Mouse (Mus musculus) adipocyte (in vitro differentiated cells): ENCODE data around the gene Tmem145.
"Not testable (repeated sequence)": the region's sequence is repeated elsewhere in the genome, so short reads cannot be mapped to it uniquely, and the experiment has no call there.

Source experiments
- DNase-seq: peaks from one replicate; pipeline ENCODE4 v3.0.0-alpha.2; 2016; ENCODE audit warnings: low spot score

The Tmem145 gene

DNA sequence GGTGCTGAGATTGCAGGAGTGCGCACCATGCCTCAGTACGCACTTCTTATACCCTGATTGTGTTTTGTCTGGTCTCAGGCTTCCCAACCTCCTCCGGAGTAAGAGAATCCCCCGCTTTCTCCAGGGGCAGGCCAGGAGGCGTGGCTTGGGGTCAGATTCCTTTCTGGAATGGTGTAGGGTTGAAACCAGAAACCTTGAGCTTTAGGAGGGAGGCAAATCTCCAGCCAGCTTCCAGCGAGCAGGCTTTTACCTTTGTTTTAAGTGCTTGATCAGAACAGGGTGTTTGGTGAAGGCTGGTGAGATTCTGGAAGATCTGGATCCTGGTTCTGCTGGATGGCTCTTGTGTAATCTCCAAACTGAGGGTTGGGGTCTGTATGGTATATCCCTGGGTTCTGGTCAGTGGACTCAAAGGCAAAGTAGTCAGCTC is 16.2 kb downstream of the Tmem145 start:
- peak; percentile 41 for DNase-seq

DNA sequence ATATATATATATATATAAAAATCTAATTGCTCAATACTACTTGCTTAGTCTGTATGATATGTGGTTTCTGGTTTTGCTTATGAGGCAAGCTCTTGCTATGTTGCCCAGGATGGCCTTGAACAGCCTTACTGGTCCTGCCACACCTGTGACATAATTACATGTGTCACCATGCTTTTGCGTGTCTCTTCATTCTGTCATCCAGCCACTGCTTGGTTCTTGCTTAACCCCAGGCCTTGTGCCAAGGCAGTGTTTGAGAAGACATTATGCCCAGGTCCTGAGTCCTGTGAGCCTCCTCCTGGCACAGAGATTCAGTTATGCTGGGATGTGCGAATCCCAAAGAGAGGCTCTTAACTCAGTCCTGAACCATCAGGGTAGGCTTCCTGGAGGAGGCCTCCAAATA is 17.3 kb downstream of the Tmem145 start:
- DNase-seq = peak; percentile 68

GRCm38 (mm10) chr7:25325431-25325830 is 19.5 kb downstream of the Tmem145 start:
- DNase-seq = not testable (repeated sequence)

DNA sequence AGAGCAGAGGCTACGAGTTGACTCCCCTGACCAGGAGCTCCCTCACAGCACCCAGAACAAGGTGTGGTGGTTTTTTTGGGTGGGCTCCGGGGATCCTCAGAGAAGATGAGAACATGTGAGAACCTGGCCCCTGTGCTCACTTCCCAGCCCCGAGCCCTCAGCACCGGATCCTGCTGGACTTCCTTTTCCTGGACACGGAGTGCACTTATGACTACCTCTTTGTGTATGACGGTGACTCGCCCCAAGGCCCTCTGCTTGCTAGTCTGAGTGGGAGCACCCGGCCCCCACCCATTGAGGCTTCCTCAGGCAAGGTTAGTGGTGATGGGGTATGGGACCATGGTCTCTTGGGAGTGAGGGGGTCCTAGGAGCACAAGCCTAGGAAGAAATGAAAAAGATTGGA is 20.3 kb downstream of the Tmem145 start:
- DNase-seq = no peak

DNA sequence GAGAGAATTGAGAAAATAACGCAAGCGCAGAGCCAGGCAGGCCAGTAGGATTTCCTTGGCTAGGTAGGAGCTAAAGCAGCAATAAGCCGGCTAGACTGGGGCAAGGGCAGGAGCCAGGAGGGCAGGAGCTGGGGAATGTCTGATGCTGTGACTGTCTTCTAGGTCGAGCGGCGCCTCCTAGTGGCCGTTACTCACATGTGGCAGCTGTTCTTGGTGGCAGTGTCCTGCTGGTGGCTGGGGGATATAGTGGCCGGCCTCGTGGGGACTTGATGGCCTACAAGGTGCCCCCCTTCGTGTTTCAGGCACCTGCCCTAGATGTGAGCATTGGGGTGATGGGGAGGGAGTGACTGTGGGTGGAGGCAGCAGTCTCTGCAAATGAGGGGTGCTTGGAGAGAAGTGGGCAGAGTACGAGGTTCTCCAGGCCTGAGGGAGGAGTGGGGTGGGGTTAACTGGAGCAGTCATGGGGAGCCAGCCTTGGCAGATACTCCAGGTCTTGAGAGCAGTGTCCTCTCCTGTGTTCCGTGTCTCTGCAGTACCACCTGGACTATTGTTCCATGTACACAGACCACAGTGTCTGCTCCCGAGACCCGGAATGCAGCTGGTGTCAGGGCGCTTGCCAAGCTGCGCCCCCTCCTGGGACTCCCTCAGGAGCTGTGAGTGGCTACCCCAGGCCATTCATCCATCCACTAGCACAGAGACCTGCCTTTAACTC is 27.8 kb downstream of the Tmem145 start:
- DNase-seq = peak; percentile 78

- no peak for DNase-seq
Observed at GRCm38 (mm10) chr7:25334472-25334871, 28.6 kb downstream of the Tmem145 start.

DNA sequence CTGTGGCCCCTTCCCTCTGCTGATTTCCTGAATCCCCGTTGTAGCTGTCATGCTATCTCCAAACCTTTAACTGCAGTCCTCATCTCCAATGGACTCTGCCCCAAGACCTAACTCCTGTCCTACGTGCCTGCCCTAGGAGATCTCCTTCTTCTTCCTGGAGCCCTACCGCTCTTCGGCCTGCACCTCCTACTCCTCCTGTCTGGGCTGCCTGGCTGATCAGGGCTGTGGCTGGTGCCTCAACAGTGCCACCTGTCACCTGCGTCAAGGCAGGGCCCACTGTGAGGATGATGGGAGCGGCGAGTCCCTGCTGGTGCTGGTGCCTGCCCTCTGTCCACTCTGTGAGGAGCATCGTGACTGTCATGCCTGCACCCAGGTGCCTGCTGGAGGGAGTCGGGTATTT is 33.4 kb downstream of the Tmem145 start:
- no peak for DNase-seq

DNA sequence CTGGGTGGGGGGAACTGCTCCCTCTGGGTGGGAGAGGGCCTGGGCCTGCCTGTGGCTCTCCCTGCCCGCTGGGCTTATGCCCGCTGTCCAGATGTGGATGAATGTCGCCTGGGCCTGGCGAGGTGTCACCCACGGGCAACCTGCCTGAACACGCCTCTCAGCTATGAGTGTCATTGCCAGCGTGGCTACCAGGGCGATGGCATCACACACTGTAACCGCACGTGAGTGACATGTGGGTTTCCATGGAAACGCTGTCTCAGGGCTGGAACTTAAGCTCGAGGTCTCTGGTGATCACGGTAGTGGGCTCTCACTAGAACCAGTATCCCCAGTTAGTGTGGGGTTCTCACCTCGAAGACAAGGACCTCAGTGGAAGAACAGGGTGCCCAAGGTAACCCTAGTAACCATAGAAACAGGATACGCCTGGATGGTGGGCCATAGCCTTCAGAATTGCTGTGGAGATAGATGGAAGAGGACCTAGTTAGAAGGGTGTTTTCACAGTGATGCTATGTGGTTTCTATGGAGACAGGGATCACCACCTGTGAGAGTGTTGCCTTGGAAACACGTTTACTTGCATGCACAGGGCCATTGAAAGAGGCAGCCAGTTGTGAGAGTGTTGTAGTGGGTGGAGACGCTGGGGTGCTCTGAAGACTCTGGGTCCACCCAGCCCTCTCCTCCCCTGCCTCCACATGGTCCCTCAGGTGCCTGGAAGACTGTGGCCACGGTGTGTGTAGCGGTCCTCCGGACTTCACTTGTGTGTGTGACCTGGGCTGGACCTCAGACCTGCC is 35.3 kb downstream of the Tmem145 start:
- DNase-seq = no peak

- DNase-seq = no peak
Observed at GRCm38 (mm10) chr7:25348861-25349260, 43.0 kb downstream of the Tmem145 start.

GRCm38 (mm10) chr7:25358721-25359206 is 52.9 kb downstream of the Tmem145 start:
- DNase-seq = no peak

- DNase-seq = peak; percentile 7
Observed at GRCm38 (mm10) chr7:25363151-25363550, 57.2 kb downstream of the Tmem145 start.

GRCm38 (mm10) chr7:25363632-25364031 is 57.7 kb downstream of the Tmem145 start:
- no peak for DNase-seq
